Mouse (Mus musculus): ENCODE data around the gene Hhex. TPM values are rescaled to one million over a fixed set of nuclear protein-coding genes. Genes with fewer than 3 reads are reported as not detected.

The Hhex gene
- 14.8 and 15.9 TPM in 2 replicates for polyA plus RNA-seq (2015; fragmentation: Nextera tagmentation; extraction: Ambion mirVana)

DNA sequence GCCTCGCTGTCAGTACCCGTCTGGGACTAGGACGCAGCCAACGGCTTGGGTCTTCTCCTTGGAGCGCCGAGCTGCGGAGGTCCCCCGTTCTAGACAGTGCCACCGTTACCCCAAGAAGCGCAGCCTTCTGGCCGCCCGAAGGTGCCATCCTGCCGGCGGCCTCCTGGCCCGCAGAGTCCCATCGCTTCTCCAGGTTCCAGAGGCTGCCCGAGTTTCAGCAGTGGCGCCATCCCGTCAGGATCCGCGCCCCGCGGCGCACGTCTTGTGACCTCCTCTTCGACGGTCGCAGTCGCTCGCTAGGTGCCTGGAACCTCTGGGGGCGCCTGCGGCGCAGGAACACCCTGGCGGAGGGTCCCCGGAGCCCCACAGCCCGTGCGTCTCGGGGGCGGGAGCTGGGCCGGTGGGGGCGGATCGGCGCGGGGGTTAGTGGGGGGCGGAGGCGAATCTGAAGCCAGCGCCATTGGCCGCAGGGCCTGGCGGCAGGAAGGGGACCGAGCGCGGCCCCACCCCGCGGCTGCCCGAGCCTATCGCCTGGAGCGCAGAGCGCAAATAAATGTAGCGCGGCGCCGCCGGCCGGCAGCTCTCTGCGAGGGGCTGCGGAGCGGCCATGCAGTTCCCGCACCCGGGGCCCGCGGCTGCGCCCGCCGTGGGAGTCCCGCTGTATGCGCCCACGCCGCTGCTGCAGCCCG is at the start of gene Hhex:
Hhex (plus strand) TSS at position 548 of the 689 bp plus-strand sequence.
- Histone ChIP-seq H3K27ac (ENCODE audit: low read length) (peak within 1 kb of the TSS; percentile 81), H3K4me1 (ENCODE audit: control insufficient read depth, insufficient read depth, low read length) (peaks cover 12% of the 10 kb centered on the region), H3K9me3 (replicated peaks; ENCODE audit: control insufficient read depth, low read length) (0 out of 2 replicates have a peak, but pooled peaks cover 3% of the 10 kb centered on the region), H3K9ac (ENCODE audit: low read length) (peak within 1 kb of the TSS; percentile 82), H3K27me3 (ENCODE audit: control insufficient read depth, insufficient read depth, low read length) (peaks cover 62% of the 10 kb centered on the region), H3K4me2 (ENCODE audit: low read depth, low read length) (peak within 1 kb of the TSS; percentile 85), H3K36me3 (ENCODE audit: control insufficient read depth, insufficient read depth, low read length) (no peaks in the 10 kb centered on the region), H3K4me3 (replicated peaks; ENCODE audit: low read length) (peak within 1 kb of the TSS; percentile 66)
- ATAC-seq (ENCODE audit: insufficient read depth, low FRiP score) = peak; percentile 88
- under 1% methylated on average over 79 of the region's 79 CpGs for WGBS

DNA sequence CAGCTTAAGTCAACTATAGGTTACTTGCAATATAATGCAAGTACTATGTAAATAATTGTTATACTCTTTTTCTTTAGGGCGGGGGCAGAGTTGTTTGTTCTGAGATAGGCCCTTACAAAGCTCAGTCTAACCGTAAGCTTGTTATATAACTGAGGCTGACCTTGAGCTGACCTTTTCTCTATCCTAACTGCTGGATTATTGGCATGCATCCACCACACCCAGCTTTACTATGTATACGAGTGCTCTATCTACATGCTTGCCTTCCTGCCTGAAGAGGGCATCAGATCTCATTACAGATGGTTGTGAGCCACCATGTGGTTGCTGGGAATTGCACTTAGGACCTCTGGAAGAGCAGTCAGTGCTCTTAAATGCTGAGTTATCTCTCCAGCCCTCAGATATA is 48.5 kb upstream of the Hhex start:
- no peak overlapping the region for H3K27ac ChIP-seq (ENCODE audit: low read length)
- H3K36me3 ChIP-seq (ENCODE audit: control insufficient read depth, insufficient read depth, low read length) = peaks cover 12% of the 10 kb centered on the region
- H3K4me3 ChIP-seq (replicated peaks; ENCODE audit: low read length) = no peak overlapping the region
- no peak overlapping the region for H3K9ac ChIP-seq (ENCODE audit: low read length)
- H3K4me2 ChIP-seq (ENCODE audit: low read depth, low read length) = no peak overlapping the region
- no peaks in the 10 kb centered on the region for H3K27me3 ChIP-seq (ENCODE audit: control insufficient read depth, insufficient read depth, low read length)
- WGBS = 55% methylated on average over 3 of the region's 3 CpGs
- H3K9me3 ChIP-seq (replicated peaks; ENCODE audit: control insufficient read depth, low read length) = no peaks in the 10 kb centered on the region
- no peak for ATAC-seq (ENCODE audit: insufficient read depth, low FRiP score)
- H3K4me1 ChIP-seq (ENCODE audit: control insufficient read depth, insufficient read depth, low read length) = no peaks in the 10 kb centered on the region

DNA sequence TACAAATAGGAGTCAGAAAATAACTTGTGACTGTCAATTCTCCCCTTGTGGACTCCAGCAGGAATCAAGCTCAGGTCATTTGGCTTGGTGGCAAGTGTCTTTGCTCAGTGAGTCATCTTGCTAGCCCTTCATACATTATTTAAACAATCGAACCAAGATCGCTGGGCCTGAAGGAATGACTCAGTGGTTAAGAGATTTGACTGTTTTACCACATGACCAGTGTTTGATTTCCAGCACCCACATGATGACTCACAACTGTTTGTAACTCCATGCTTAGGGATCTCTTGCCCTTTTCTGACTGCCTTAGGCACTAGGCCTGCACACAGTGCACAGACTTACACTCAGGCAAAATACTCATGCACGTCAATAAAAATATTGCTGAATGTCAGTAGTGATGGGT is 42.7 kb upstream of the Hhex start:
- WGBS = 86% methylated on average over 3 of the region's 3 CpGs
- ATAC-seq (ENCODE audit: insufficient read depth, low FRiP score) = no peak
- H3K9ac ChIP-seq (ENCODE audit: low read length) = no peak overlapping the region
- H3K4me1 ChIP-seq (ENCODE audit: control insufficient read depth, insufficient read depth, low read length) = no peaks in the 10 kb centered on the region
- H3K4me2 ChIP-seq (ENCODE audit: low read depth, low read length) = no peak overlapping the region
- no peak overlapping the region for H3K27ac ChIP-seq (ENCODE audit: low read length)
- H3K9me3 ChIP-seq (replicated peaks; ENCODE audit: control insufficient read depth, low read length) = no peaks in the 10 kb centered on the region
- no peaks in the 10 kb centered on the region for H3K27me3 ChIP-seq (ENCODE audit: control insufficient read depth, insufficient read depth, low read length)
- H3K36me3 ChIP-seq (ENCODE audit: control insufficient read depth, insufficient read depth, low read length) = peaks cover 16% of the 10 kb centered on the region
- H3K4me3 ChIP-seq (replicated peaks; ENCODE audit: low read length) = no peak overlapping the region

DNA sequence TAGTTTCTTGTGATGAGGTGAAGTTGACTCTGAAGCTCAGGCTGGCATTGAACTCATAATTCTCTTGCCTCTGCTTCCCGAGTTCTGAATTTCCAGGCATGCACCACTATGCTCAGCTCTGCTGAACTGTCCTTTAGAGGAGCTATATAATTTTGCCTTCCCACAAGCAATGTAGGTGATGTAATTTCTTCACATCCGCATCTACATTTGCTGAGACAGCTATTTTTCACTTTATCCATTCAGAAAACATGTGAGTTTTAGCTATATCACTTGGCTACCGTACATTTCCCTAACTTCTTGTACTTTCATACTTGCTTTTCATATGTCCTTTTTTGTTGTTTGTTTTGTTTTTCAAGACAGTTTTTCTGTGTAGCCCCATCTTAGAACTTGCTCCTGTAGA is 38.3 kb upstream of the Hhex start:
- Histone ChIP-seq H3K36me3 (ENCODE audit: control insufficient read depth, insufficient read depth, low read length) (peaks cover 15% of the 10 kb centered on the region), H3K27ac (ENCODE audit: low read length) (no peak overlapping the region), H3K4me2 (ENCODE audit: low read depth, low read length) (no peak overlapping the region), H3K27me3 (ENCODE audit: control insufficient read depth, insufficient read depth, low read length) (no peaks in the 10 kb centered on the region), H3K9me3 (replicated peaks; ENCODE audit: control insufficient read depth, low read length) (no peaks in the 10 kb centered on the region), H3K4me1 (ENCODE audit: control insufficient read depth, insufficient read depth, low read length) (no peaks in the 10 kb centered on the region), H3K4me3 (replicated peaks; ENCODE audit: low read length) (no peak overlapping the region), H3K9ac (ENCODE audit: low read length) (no peak overlapping the region)
- WGBS = 94% methylated on average over 3 of the region's 3 CpGs
- no peak for ATAC-seq (ENCODE audit: insufficient read depth, low FRiP score)

DNA sequence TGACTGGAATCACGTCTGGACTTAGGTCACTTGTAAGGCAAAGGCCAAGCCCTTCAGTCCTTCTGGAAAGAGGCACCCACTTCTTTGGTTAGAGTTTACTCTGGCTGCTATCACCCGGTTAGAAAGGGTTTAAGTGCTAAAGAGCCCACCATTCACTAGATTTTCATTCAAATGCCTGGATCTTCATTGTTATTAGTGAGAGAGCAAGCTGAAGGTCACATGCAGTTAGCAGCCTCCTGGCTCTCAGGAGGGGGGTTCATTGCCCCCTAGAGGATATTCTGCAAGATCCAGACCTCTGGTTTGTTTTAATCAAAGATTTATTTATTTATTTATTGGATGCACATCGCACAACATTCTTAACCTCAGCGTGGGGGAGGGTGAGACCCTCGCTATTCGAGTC is 33.7 kb upstream of the Hhex start:
- H3K27ac ChIP-seq (ENCODE audit: low read length) = no peak overlapping the region
- H3K4me1 ChIP-seq (ENCODE audit: control insufficient read depth, insufficient read depth, low read length) = no peaks in the 10 kb centered on the region
- no peak overlapping the region for H3K4me3 ChIP-seq (replicated peaks; ENCODE audit: low read length)
- no peaks in the 10 kb centered on the region for H3K9me3 ChIP-seq (replicated peaks; ENCODE audit: control insufficient read depth, low read length)
- H3K4me2 ChIP-seq (ENCODE audit: low read depth, low read length) = no peak overlapping the region
- no peaks in the 10 kb centered on the region for H3K27me3 ChIP-seq (ENCODE audit: control insufficient read depth, insufficient read depth, low read length)
- WGBS = 82% methylated on average over 6 of the region's 6 CpGs
- no peak for ATAC-seq (ENCODE audit: insufficient read depth, low FRiP score)
- H3K36me3 ChIP-seq (ENCODE audit: control insufficient read depth, insufficient read depth, low read length) = peaks cover 23% of the 10 kb centered on the region; the same call in 1 of the 2 replicates
- no peak overlapping the region for H3K9ac ChIP-seq (ENCODE audit: low read length)

DNA sequence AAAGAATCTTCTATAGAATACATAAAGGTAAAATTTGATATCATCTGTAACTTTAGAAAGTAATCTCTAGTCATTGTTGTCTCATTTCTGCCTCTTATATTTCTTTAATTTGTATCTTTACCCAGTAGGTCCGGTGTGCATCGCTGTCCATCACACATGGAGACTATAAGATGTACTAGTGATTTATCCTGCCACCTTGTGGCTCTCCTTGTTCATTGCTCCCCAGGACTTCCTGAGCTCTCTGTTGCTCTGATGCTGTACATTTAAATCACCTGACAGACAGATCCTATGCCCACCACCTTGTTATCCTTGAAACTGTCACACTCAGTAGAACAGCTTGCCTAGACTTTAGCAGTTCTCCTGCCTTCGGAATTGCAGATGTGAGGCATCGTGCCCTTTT is 16.3 kb upstream of the Hhex start:
- no peak overlapping the region for H3K9ac ChIP-seq (ENCODE audit: low read length)
- no peaks in the 10 kb centered on the region for H3K4me1 ChIP-seq (ENCODE audit: control insufficient read depth, insufficient read depth, low read length)
- no peaks in the 10 kb centered on the region for H3K27me3 ChIP-seq (ENCODE audit: control insufficient read depth, insufficient read depth, low read length)
- H3K4me2 ChIP-seq (ENCODE audit: low read depth, low read length) = no peak overlapping the region
- no peak overlapping the region for H3K27ac ChIP-seq (ENCODE audit: low read length)
- no peaks in the 10 kb centered on the region for H3K9me3 ChIP-seq (replicated peaks; ENCODE audit: control insufficient read depth, low read length)
- no peak overlapping the region for H3K4me3 ChIP-seq (replicated peaks; ENCODE audit: low read length)
- ATAC-seq (ENCODE audit: insufficient read depth, low FRiP score) = no peak
- peaks cover 24% of the 10 kb centered on the region for H3K36me3 ChIP-seq (ENCODE audit: control insufficient read depth, insufficient read depth, low read length)
- WGBS = 88% methylated on average over 4 of the region's 4 CpGs

DNA sequence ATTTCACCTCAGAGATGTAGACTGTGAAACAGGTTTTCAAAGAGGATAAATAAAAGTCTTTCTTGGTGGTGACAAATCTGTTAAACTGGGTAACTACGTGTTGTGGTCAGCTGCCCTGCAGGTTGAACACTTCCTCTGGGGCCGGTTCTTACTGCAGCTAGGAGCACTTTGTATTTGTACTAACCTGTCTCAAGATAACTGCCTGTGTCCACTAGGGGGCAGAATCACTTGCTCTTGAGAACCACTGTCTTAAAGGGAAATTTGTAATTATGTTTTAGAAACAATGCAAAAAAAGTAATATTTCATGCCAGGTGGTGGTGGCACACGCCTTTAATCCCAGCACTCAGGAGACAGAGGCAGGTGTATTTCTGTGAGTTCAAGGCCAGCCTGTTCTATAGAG is 15.0 kb upstream of the Hhex start:
- H3K4me1 ChIP-seq (ENCODE audit: control insufficient read depth, insufficient read depth, low read length) = no peaks in the 10 kb centered on the region
- ATAC-seq (ENCODE audit: insufficient read depth, low FRiP score) = no peak
- no peak overlapping the region for H3K27ac ChIP-seq (ENCODE audit: low read length)
- no peak overlapping the region for H3K9ac ChIP-seq (ENCODE audit: low read length)
- no peak overlapping the region for H3K4me3 ChIP-seq (replicated peaks; ENCODE audit: low read length)
- no peaks in the 10 kb centered on the region for H3K9me3 ChIP-seq (replicated peaks; ENCODE audit: control insufficient read depth, low read length)
- WGBS = 35% methylated on average over 3 of the region's 3 CpGs
- peaks cover 24% of the 10 kb centered on the region for H3K36me3 ChIP-seq (ENCODE audit: control insufficient read depth, insufficient read depth, low read length)
- no peaks in the 10 kb centered on the region for H3K27me3 ChIP-seq (ENCODE audit: control insufficient read depth, insufficient read depth, low read length)
- H3K4me2 ChIP-seq (ENCODE audit: low read depth, low read length) = no peak overlapping the region

DNA sequence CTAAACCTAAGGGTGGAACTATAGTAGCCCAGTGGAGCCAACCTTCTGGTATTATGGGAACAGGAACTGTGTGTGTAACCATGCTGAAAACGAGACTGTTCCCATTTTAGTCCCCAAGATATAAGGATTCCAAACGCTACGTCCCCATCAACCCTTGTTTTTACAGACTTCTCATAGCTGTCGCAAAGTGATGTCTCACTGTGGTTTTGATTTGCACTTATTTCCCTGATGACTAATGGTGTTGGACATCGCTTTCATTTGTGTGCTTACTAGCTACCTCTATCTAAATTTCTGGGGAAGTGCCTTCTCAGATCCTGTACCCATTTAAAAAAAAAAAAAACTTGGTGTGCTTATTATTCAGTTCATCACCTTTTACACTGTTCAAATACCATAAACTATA is 6.0 kb upstream of the Hhex start:
- Histone ChIP-seq H3K36me3 (ENCODE audit: control insufficient read depth, insufficient read depth, low read length) (no peaks in the 10 kb centered on the region), H3K9ac (ENCODE audit: low read length) (no peak overlapping the region), H3K4me1 (ENCODE audit: control insufficient read depth, insufficient read depth, low read length) (no peaks in the 10 kb centered on the region), H3K4me2 (ENCODE audit: low read depth, low read length) (no peak overlapping the region), H3K27ac (ENCODE audit: low read length) (no peak overlapping the region), H3K4me3 (replicated peaks; ENCODE audit: low read length) (no peak overlapping the region), H3K9me3 (replicated peaks; ENCODE audit: control insufficient read depth, low read length) (0 out of 2 replicates have a peak, but pooled peaks cover 3% of the 10 kb centered on the region), H3K27me3 (ENCODE audit: control insufficient read depth, insufficient read depth, low read length) (peaks cover 27% of the 10 kb centered on the region)
- 78% methylated on average over 5 of the region's 5 CpGs for WGBS
- ATAC-seq (ENCODE audit: insufficient read depth, low FRiP score) = no peak

DNA sequence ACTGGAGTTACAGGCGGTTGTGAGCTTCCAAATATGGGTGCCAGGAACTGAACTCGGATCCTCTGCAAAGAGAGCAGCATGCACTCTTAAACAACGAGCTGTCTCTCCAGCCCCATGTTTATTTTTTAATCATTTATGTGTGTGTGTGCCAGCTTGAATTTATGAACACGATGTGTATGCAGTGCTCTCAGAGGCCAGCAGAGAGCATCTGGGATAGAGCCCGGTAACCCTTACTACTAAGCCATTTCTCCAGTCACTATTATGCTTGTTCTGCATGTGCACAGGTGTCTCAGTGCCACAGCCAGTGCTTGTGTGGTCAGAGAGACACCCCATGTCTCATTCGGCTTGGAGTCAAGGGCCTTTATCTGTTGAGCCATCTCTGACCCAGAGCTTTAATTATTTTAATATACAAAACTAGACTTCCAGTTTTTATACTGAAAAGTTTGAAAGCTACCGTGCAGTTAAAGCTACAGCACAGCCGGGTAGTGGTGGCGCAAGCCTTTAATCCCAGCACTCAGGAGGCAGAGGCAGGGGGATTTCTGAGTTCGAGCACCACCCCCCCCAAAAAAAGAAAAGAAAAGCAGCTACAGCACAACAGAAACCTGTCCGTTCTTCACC is 3.4 kb upstream of the Hhex start:
- 0 out of 2 replicates have a peak, but pooled peaks cover 3% of the 10 kb centered on the region for H3K9me3 ChIP-seq (replicated peaks; ENCODE audit: control insufficient read depth, low read length)
- no peak overlapping the region for H3K27ac ChIP-seq (ENCODE audit: low read length)
- no peak overlapping the region for H3K4me3 ChIP-seq (replicated peaks; ENCODE audit: low read length)
- H3K4me2 ChIP-seq (ENCODE audit: low read depth, low read length) = no peak overlapping the region
- H3K27me3 ChIP-seq (ENCODE audit: control insufficient read depth, insufficient read depth, low read length) = peaks cover 53% of the 10 kb centered on the region
- H3K9ac ChIP-seq (ENCODE audit: low read length) = no peak overlapping the region
- H3K4me1 ChIP-seq (ENCODE audit: control insufficient read depth, insufficient read depth, low read length) = peaks cover 12% of the 10 kb centered on the region
- no peak for ATAC-seq (ENCODE audit: insufficient read depth, low FRiP score)
- 88% methylated on average over 11 of the region's 11 CpGs for WGBS
- H3K36me3 ChIP-seq (ENCODE audit: control insufficient read depth, insufficient read depth, low read length) = no peaks in the 10 kb centered on the region
